Mouse (Mus musculus): ENCODE results near the gene G6pc. TPM values are rescaled to one million over a fixed set of nuclear protein-coding genes. Genes with fewer than 3 reads are reported as not detected.

The G6pc gene
- polyA plus RNA-seq, 1 experiment from 2014 or later, result not detected

GRCm38 (mm10) chr11:101338123-101338760 is 29.1 kb upstream of the G6pc start:
- Histone ChIP-seq H3K4me2 (peak overlapping the region; percentile 65), H3K27ac (peak overlapping the region; percentile 73), H3K9me3 (no peaks in the 10 kb centered on the region), H3K36me3 (replicated peaks) (no peaks in the 10 kb centered on the region), H3K4me3 (replicated peaks) (peak overlapping the region; percentile 35), H3K4me1 (peaks cover 24% of the 10 kb centered on the region), H3K27me3 (no peaks in the 10 kb centered on the region), H3K9ac (peak overlapping the region; percentile 48)
- 2% methylated on average over 9 of the region's 9 CpGs for WGBS
- ATAC-seq (ENCODE audit: low FRiP score), result peak; percentile 93

GRCm38 (mm10) chr11:101347083-101347775 is 20.1 kb upstream of the G6pc start:
- Histone ChIP-seq H3K9me3 (no peaks in the 10 kb centered on the region), H3K4me1 (no peaks in the 10 kb centered on the region), H3K27ac (no peak overlapping the region), H3K36me3 (replicated peaks) (no peaks in the 10 kb centered on the region), H3K27me3 (no peaks in the 10 kb centered on the region), H3K4me3 (replicated peaks) (no peak overlapping the region), H3K9ac (no peak overlapping the region), H3K4me2 (no peak overlapping the region)
- ATAC-seq (ENCODE audit: low FRiP score), result no peak
- WGBS, result 75% methylated on average over 10 of the region's 10 CpGs

- 75% methylated on average over 7 of the region's 7 CpGs for WGBS
- Histone ChIP-seq H3K4me3 (replicated peaks) (no peak overlapping the region), H3K9me3 (no peaks in the 10 kb centered on the region), H3K27me3 (no peaks in the 10 kb centered on the region), H3K27ac (no peak overlapping the region), H3K4me2 (no peak overlapping the region), H3K36me3 (replicated peaks) (no peaks in the 10 kb centered on the region), H3K4me1 (no peaks in the 10 kb centered on the region), H3K9ac (no peak overlapping the region)
- no peak for ATAC-seq (ENCODE audit: low FRiP score)
Observed at GRCm38 (mm10) chr11:101348774-101349173, 18.6 kb upstream of the G6pc start.

GRCm38 (mm10) chr11:101349216-101349615 is 18.1 kb upstream of the G6pc start:
- 93% methylated on average over 3 of the region's 3 CpGs for WGBS
- no peak for ATAC-seq (ENCODE audit: low FRiP score)
- H3K9ac ChIP-seq, result no peak overlapping the region

GRCm38 (mm10) chr11:101351100-101351720 is 16.2 kb upstream of the G6pc start:
- H3K27ac ChIP-seq, result no peak overlapping the region
- 60% methylated on average over 11 of the region's 11 CpGs for WGBS
- H3K27me3 ChIP-seq, result no peaks in the 10 kb centered on the region
- no peak for ATAC-seq (ENCODE audit: low FRiP score)
- no peak overlapping the region for H3K9ac ChIP-seq
- no peaks in the 10 kb centered on the region for H3K36me3 ChIP-seq (replicated peaks)
- no peaks in the 10 kb centered on the region for H3K4me1 ChIP-seq
- H3K4me3 ChIP-seq (replicated peaks), result no peak overlapping the region
- no peak overlapping the region for H3K4me2 ChIP-seq
- no peaks in the 10 kb centered on the region for H3K9me3 ChIP-seq

More at GRCm38 (mm10) chr11:101349216-101349615, 18.1 kb upstream of the G6pc start:
- Histone ChIP-seq H3K36me3 (replicated peaks) (no peaks in the 10 kb centered on the region), H3K27me3 (no peaks in the 10 kb centered on the region), H3K4me2 (no peak overlapping the region), H3K4me3 (replicated peaks) (no peak overlapping the region), H3K27ac (no peak overlapping the region), H3K4me1 (no peaks in the 10 kb centered on the region), H3K9me3 (no peaks in the 10 kb centered on the region)

- ATAC-seq (ENCODE audit: low FRiP score), result no peak
Observed at GRCm38 (mm10) chr11:101351721-101352111, 15.6 kb upstream of the G6pc start.

GRCm38 (mm10) chr11:101353436-101353835 is 13.9 kb upstream of the G6pc start:
- no peak for ATAC-seq (ENCODE audit: low FRiP score)

More at GRCm38 (mm10) chr11:101351721-101352111, 15.6 kb upstream of the G6pc start:
- H3K9ac ChIP-seq, result no peak overlapping the region
- WGBS, result 73% methylated on average over 3 of the region's 3 CpGs
- no peak overlapping the region for H3K27ac ChIP-seq
- H3K4me2 ChIP-seq, result no peak overlapping the region
- H3K9me3 ChIP-seq, result no peaks in the 10 kb centered on the region
- H3K4me3 ChIP-seq (replicated peaks), result no peak overlapping the region
- no peaks in the 10 kb centered on the region for H3K4me1 ChIP-seq
- no peaks in the 10 kb centered on the region for H3K36me3 ChIP-seq (replicated peaks)
- H3K27me3 ChIP-seq, result no peaks in the 10 kb centered on the region

GRCm38 (mm10) chr11:101354438-101355010 is 12.8 kb upstream of the G6pc start:
- no peaks in the 10 kb centered on the region for H3K9me3 ChIP-seq
- 71% methylated on average over 5 of the region's 5 CpGs for WGBS
- H3K27ac ChIP-seq, result no peak overlapping the region
- no peaks in the 10 kb centered on the region for H3K36me3 ChIP-seq (replicated peaks)
- H3K4me1 ChIP-seq, result no peaks in the 10 kb centered on the region
- H3K4me2 ChIP-seq, result no peak overlapping the region
- no peaks in the 10 kb centered on the region for H3K27me3 ChIP-seq
- H3K4me3 ChIP-seq (replicated peaks), result no peak overlapping the region
- no peak for ATAC-seq (ENCODE audit: low FRiP score)
- H3K9ac ChIP-seq, result no peak overlapping the region

More at GRCm38 (mm10) chr11:101353436-101353835, 13.9 kb upstream of the G6pc start:
- no peak overlapping the region for H3K4me2 ChIP-seq
- no peaks in the 10 kb centered on the region for H3K27me3 ChIP-seq
- H3K9me3 ChIP-seq, result no peaks in the 10 kb centered on the region
- no peaks in the 10 kb centered on the region for H3K36me3 ChIP-seq (replicated peaks)
- 92% methylated on average over 12 of the region's 12 CpGs for WGBS
- no peaks in the 10 kb centered on the region for H3K4me1 ChIP-seq
- H3K27ac ChIP-seq, result no peak overlapping the region
- H3K9ac ChIP-seq, result no peak overlapping the region
- no peak overlapping the region for H3K4me3 ChIP-seq (replicated peaks)

GRCm38 (mm10) chr11:101355916-101356315 is 11.4 kb upstream of the G6pc start:
- Histone ChIP-seq H3K27ac (no peak overlapping the region), H3K9me3 (no peaks in the 10 kb centered on the region), H3K9ac (no peak overlapping the region), H3K36me3 (replicated peaks) (no peaks in the 10 kb centered on the region), H3K4me3 (replicated peaks) (no peak overlapping the region), H3K4me2 (no peak overlapping the region), H3K27me3 (no peaks in the 10 kb centered on the region), H3K4me1 (no peaks in the 10 kb centered on the region)
- ATAC-seq (ENCODE audit: low FRiP score), result no peak
- 83% methylated on average over 2 of the region's 2 CpGs for WGBS

- no peak overlapping the region for H3K4me3 ChIP-seq (replicated peaks)
- ATAC-seq (ENCODE audit: low FRiP score), result no peak
- no peak overlapping the region for H3K9ac ChIP-seq
- H3K4me2 ChIP-seq, result no peak overlapping the region
- no peaks in the 10 kb centered on the region for H3K4me1 ChIP-seq
- H3K27ac ChIP-seq, result no peak overlapping the region
- no peaks in the 10 kb centered on the region for H3K36me3 ChIP-seq (replicated peaks)
- WGBS, result 84% methylated on average over 3 of the region's 3 CpGs
- no peaks in the 10 kb centered on the region for H3K27me3 ChIP-seq
- no peaks in the 10 kb centered on the region for H3K9me3 ChIP-seq
Observed at GRCm38 (mm10) chr11:101357505-101358182, 9.7 kb upstream of the G6pc start.

GRCm38 (mm10) chr11:101359776-101360175 is 7.6 kb upstream of the G6pc start:
- no peak overlapping the region for H3K27ac ChIP-seq
- H3K27me3 ChIP-seq, result no peaks in the 10 kb centered on the region
- no peak overlapping the region for H3K4me3 ChIP-seq (replicated peaks)
- H3K36me3 ChIP-seq (replicated peaks), result no peaks in the 10 kb centered on the region
- no peak overlapping the region for H3K9ac ChIP-seq
- H3K9me3 ChIP-seq, result no peaks in the 10 kb centered on the region
- no peaks in the 10 kb centered on the region for H3K4me1 ChIP-seq
- WGBS, result 87% methylated on average over 9 of the region's 9 CpGs
- no peak overlapping the region for H3K4me2 ChIP-seq
- ATAC-seq (ENCODE audit: low FRiP score), result no peak

GRCm38 (mm10) chr11:101360651-101361113 is 6.7 kb upstream of the G6pc start:
- no peak overlapping the region for H3K4me3 ChIP-seq (replicated peaks)
- no peak for ATAC-seq (ENCODE audit: low FRiP score)
- no peaks in the 10 kb centered on the region for H3K27me3 ChIP-seq
- H3K4me1 ChIP-seq, result no peaks in the 10 kb centered on the region
- H3K9ac ChIP-seq, result no peak overlapping the region
- 69% methylated on average over 3 of the region's 3 CpGs for WGBS
- no peaks in the 10 kb centered on the region for H3K36me3 ChIP-seq (replicated peaks)
- no peaks in the 10 kb centered on the region for H3K9me3 ChIP-seq
- H3K4me2 ChIP-seq, result no peak overlapping the region
- H3K27ac ChIP-seq, result no peak overlapping the region
